Mouse (Mus musculus) urinary bladder, postnatal 14 days (tissue): Measurements from ENCODE around the gene Ccdc63.
"Not testable (repeated sequence)": the region's sequence is repeated elsewhere in the genome, so short reads cannot be mapped to it uniquely, and the experiment has no call there.

ENCODE experiments used
- DNase-seq: peaks from one replicate; pipeline ENCODE4 v3.0.0; 2021; ENCODE audit warnings: low spot score

The Ccdc63 gene

GRCm38 (mm10) chr5:122149259-122149658, 8.6 kb upstream of the Ccdc63 start:
- no peak for DNase-seq

DNA sequence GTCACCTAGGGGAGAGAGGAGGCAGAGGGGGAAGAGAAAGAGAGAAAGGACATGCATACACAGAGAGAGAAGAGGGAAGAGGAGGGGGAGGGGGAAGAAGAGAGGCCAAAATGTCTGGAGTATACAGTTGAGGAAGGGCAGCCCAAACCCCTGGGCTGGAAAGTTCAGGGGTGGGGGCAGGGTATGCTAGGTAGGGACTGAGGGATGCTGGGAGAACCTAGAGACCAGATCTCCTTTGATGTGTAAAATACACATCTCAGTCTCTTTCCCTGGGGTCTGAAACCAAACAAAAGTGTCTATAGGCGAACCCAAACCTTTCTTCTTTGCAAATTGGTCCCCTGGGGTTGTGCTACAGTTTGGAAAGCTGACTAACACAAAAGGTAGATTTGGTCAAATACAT, 7.5 kb upstream of the Ccdc63 start:
- no peak for DNase-seq

DNA sequence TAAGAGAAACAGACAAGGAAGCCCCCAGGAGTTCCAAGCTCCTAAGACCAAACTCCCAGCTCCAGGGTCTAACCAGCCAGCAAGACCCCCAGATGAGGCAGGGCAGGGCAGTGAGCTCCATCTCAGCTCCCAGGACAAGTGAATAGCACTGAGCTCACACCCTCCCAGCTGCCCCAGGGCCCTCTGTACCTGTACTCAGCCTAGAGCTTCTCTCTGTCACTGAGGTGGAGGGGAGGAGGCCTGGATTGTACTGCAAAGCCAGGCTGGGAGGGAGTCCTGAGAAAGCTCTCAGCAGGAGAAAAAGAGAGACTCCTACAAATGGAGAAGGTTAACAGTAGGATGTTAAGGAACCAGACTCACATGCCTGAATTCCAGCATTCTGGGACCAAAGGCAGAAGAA, 6.0 kb upstream of the Ccdc63 start:
- DNase-seq = no peak

DNA sequence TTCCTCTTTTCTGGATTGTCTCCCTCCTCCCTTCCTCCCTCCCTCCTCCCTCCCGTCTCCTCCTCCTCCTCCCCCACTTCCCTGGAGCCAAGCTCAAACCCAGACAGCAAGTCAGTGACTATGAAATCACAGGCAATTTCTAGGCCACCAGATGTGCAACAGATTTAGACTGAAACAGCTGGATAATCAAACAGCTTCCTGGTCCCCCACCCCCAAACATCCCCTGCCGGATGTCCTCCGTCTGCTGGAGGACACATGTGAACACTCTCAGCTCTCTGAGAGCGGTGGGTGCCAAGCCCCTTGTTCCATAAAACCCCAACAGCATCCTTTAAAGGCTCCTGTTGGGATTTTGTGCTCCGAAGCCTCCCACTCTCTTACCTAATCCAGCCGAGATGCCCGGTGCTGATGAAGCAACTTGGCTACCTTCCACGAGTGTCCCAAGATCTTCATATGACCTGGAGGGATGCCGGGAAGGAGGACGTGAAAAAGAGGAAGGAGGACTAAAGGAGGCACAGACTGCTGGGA, 5.5 kb upstream of the Ccdc63 start:
- DNase-seq = peak; percentile 75

GRCm38 (mm10) chr5:122145381-122146055, 4.9 kb upstream of the Ccdc63 start:
- DNase-seq = peak; percentile 69

DNA sequence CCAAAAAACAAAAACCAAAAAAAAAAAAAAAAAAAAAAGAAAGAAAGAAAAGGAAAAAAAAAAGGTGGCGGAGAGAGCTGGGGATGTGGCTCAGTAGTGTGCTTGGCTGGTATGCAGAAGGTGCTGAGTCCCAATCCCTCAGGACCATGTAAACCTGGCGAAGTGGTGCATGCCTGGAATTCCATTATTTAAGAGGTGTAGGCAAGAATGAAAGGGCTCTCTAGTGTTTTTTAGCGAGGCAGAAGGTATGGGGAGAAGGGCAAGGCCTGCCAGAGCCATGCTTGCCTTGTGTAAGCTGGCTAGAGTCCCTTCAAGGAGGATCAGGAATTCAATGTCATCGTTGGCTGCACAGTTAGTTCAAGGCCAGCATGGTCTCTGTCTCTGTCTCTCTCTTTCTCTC, 4.2 kb upstream of the Ccdc63 start:
- no peak for DNase-seq

GRCm38 (mm10) chr5:122143543-122143942, 2.9 kb upstream of the Ccdc63 start:
- no peak for DNase-seq

- DNase-seq = peak; percentile 51
These were observed 1.8 kb upstream of the Ccdc63 start for GRCm38 (mm10) chr5:122142230-122142992.

GRCm38 (mm10) chr5:122139771-122140170, 852 bp downstream of the Ccdc63 start:
- not testable (repeated sequence) for DNase-seq

DNA sequence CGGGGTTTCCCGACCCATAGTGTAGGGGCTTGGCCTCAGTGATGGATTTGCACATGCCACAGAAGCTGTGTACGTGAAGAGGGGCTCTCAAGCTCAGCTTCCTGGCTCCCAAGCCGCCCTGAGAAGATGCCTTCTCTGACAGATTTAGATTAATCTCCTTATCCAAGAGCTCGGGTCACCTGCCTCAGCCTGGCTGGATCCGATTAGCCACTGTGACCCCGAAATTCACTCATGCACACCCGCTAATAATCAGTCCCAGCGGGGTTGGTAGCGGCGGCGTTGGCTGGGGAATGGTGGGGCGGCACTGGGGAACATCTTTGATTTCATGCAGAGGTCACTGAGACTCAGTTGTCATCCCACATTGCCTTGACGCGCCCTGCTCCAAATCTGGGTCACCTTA, 1.8 kb downstream of the Ccdc63 start:
- no peak for DNase-seq

DNA sequence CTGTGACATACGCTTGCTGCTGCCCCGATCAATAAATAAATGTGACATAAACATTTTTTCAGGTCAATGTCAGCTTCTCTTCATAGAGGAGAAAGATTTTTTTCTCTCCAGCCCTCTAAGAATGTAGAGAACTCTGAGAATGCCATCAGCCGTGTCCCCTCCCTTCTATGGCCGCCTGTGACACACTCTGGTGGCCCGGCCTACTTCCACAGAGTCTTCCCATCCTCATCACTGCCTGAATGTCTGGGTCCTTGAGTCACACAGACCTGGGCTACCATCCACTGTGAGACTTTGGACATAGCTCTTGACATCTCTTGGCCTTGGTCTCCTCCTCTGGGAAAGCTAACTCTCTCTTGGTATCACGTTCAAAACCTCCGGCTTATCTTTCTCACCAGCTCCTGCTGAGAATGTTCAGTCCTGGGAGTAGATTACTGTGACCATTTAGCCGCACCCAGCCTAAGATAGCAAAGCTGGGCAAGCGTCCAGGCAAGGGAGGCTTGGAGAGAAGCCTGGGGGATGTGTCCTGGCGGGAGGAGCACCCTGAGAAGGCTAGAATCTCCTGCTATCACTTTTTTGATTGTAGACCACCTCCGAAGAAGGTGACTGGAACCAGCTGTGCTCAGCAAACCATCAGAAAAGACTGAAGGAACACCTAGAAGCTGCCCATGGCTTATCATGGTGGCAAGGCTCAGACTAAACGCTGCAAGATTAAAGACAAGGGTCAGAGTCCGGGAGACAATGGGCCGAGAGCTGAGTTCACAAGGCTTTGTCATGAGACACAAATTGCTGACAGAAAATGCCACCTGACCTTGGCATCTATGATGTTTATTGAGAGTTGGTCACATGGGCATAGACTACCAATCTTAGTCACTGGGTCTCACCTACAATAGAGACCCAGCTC, 3.9 kb downstream of the Ccdc63 start:
- peak; percentile 61 for DNase-seq

GRCm38 (mm10) chr5:122135290-122135882, 5.2 kb downstream of the Ccdc63 start:
- no peak for DNase-seq

DNA sequence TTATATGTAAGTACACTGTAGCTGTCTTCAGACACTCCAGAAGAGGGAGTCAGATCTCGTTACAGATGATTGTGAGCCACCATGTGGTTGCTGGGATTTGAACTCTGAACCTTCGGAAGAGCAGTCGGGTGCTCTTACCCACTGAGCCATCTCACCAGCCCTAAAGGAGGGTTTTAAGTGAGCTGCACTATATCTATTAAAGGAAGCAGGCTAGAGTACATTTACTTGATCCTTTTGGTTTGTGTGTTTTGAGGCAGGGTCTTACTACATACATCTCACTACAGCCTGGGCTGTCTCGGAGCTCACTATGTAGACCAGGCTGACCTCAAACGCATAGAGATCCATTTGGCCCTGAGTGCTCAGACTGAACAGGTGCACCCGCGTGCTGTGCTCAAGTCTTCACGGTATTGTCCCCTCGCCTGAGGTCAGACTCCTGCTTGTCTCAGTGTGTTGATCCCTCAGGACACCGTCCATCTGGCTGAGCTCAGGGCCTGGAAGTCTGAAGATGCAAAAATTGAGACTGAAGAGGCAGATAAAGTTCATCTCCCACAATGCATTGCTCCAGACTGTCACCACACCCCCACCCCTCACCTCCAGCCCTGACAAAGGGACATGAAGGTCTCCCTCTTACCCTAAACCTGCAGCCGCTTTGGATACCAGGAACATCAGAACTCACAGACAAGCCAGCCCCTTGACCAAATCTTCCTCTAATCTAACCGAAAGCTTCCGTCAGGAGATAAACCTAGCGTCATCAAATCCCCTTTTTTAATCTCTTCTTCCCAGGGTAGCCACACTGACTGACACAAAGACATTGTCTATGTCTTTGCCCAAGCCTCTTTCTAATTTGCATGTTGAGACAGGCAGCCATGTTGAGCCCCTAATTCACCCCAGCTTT, 6.0 kb downstream of the Ccdc63 start:
- DNase-seq = no peak

DNA sequence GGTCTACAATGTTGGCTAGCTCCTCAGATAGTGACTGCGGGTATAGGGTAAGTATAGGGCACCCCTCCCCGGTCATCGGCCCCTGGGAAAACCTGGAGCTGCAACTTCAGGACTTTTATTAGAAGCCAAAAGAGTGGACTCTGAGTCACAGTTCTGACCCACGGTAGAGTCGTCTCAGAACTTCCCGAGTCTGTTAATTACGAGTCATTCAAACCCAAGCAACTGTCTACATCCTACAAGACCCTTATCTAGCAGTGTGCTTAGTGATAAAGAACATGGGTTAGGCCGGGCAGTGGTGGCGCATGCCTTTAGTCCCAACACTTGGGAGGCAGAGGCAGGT, 7.6 kb downstream of the Ccdc63 start:
- no peak for DNase-seq

- DNase-seq = no peak
These were observed 8.2 kb downstream of the Ccdc63 start for GRCm38 (mm10) chr5:122132167-122133049.

DNA sequence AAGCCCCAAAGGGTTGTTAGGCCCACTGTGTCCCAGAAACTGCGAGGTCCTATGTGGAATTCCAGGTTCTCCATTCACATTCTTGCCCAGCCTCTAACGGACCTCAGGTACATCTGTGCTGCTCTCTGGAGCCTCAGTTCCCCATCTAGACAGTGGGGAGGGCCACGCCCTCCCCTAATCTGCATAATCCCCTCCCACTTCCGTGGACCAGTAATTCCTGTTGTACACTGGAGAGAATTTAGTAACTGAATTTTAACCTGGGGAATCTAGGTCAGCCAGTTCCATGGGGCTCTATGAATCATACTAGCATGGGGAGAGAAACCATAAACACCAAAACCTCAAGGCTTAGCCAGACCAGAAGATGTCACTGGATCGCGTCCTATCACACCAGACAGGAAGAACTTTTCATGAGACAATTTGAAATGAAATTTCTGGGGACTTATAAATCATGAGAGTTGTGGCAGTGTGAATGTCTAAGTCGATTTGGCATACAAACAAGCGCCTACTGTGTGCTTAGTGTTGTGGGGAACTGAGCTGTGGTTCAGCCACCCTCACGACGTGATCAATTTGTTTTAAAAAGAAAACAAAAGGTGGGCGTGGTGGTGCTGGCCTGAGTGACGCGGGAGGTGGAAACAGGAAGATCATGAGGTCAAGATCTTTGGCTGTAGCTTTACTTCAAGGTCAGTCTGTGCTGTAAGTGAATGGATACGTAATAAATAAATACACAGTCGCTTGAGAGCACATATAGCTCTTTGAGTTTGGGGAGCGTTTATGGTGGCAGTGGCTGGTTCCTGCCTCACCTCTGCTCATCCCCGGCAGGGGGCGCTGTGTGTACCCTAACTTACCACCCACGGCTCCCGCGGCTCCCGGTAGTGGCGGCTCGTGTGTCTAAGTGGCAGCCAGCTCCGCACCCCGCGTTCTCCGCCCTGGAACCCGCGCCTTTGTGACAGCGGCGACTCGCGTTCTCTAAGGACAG, 9.3 kb downstream of the Ccdc63 start:
- peak; percentile 89 for DNase-seq

- DNase-seq = no peak
These were observed 10.2 kb downstream of the Ccdc63 start for GRCm38 (mm10) chr5:122130341-122130998.

- DNase-seq = peak; percentile 73
These were observed 11.5 kb downstream of the Ccdc63 start for GRCm38 (mm10) chr5:122129068-122129655.
